Mouse (Mus musculus) embryonic fibroblast, embryonic 13.5 days (primary cell): ENCODE measurements around the gene Celf1. TPM values are rescaled to one million over a fixed set of nuclear protein-coding genes. Genes with fewer than 3 reads are reported as not detected.
A peak's percentile ranks its signal among the peaks of the same experiment; 100 is the strongest.

Source experiments
- H3K27ac ChIP-seq: 2 replicates; pipeline ENCODE4 v1.5.1; 2012; ENCODE audit warnings: low read length, control low read depth, inconsistent platforms; ENCODE audit not compliant: insufficient read depth
- H3K4me1 ChIP-seq: 2 replicates; pipeline ENCODE4 v1.6.1; 2011; ENCODE audit warnings: low read length; ENCODE audit not compliant: control insufficient read depth, insufficient read depth
- H3K4me3 ChIP-seq: 2 replicates; pipeline ENCODE4 v1.5.1; 2011; ENCODE audit warnings: mild to moderate bottlenecking, control low read depth, low read length; ENCODE audit not compliant: insufficient read depth
- CTCF ChIP-seq: IDR thresholded peaks from 2 replicates; pipeline ENCODE4 v1.5.1; 2011; ENCODE audit warnings: mild to moderate bottlenecking, control low read depth, low read length, moderate library complexity, borderline replicate concordance; ENCODE audit not compliant: insufficient read depth
- POLR2A ChIP-seq: IDR thresholded peaks from 2 replicates; pipeline ENCODE4 v1.6.1; 2011; ENCODE audit warnings: low read depth, mild to moderate bottlenecking, control low read depth, low read length, moderate library complexity
- polyA plus RNA-seq: library from polyadenylated mRNA; stranded (reverse); fragments of >200 nt; gene quantifications from 2 replicates; pipeline ENCODE4 v1.2.4, GENCODE M21; 2011; ENCODE audit warnings: low read depth; ENCODE audit not compliant: missing spikeins, insufficient read length

Gene Celf1
- polyA plus RNA-seq, 1 experiment, result 90.6 TPM

DNA sequence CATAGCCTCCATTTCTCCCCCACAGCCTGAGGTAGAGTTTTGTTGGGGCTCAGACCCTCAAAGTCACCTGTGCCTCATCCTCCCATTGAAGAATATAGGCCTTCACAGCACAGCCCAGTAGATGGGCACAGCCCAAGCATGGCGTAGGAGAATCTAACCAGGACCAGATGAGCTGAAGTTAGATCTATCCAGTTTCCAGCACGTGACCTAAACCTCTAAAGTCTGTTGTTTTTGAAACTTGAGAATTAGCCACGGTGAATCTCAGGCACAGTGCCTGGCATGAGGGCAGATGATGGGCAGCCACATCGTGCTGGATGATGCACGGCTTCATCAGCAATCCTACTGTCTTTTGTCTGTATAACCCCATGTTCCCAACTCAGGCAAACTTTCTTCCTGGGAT, 118.3 kb downstream of the Celf1 start:
- Histone ChIP-seq H3K4me1 (peaks cover 22% of the 10 kb centered on the region), H3K4me3 (no peak overlapping the region), H3K27ac (no peak overlapping the region)
- TF ChIP-seq CTCF, result no peak
- TF ChIP-seq POLR2A, result no peak

DNA sequence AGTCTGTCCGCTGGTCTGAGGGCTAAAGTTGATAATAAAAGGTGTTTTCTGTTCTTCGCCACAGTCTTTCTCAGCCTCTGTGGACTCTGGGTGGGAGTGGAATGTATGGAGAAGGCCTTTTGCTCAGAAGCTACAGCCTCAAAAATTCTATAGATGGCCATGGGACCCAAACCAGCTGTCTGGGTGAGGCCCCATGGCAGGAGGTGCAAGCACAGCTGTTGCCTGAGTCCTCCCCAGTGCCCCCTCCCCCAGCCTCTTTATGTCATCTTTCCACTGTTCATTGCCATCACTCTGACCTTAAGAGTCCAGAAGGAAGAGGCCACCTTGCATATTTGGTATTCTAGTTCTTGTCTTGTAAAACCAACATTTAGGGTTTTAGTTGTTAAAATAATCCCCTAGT, 119.2 kb downstream of the Celf1 start:
- no peak for TF ChIP-seq CTCF
- no peak for TF ChIP-seq POLR2A
- peaks cover 22% of the 10 kb centered on the region for H3K4me1 ChIP-seq
- H3K4me3 ChIP-seq, result no peak overlapping the region
- no peak overlapping the region for H3K27ac ChIP-seq

DNA sequence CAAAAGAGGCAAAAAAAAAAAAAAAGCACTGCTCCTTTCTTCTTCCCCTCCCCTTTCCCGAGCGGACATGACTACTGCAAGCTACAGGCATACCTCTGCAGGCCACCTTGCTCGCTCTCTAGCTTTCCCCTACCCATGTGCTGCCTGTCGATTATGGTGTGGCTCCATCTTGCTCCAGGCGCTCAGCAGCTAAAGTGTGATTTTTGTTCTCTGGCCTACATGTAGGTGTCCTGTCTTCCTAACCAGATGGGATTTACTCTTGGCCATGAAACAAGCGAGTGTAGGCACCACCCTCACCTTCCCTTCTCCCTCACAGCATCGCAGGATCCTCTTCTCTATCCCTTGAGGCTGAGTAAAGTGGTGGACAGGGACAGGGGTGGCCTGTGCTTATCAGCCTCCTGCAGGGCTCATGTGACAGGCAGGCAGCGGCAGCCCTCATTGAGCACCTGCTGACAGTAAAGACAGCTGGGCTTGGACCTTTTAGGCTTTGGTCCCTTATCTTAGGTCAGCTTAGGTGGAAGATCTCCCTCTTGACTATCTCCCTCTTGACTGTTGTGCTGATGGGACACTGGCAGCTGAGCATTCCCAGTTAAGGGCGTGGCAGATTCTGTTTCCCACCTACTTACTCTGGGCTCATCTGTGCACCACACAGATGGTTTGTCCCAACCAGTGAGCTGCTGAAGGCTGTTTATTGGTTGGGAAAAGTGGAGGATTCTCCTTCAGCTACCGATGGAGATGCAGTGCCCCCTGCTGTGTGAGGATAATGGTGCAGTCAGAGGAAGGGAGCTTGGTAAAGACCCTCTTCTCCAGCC, 120.6 kb downstream of the Celf1 start:
- Histone ChIP-seq H3K4me3 (no peak overlapping the region), H3K4me1 (peaks cover 18% of the 10 kb centered on the region), H3K27ac (peak overlapping the region; percentile 82)
- peak; percentile 49; the same call in 1 of the 2 replicates for TF ChIP-seq POLR2A
- peak; percentile 39; the same call in 1 of the 2 replicates for TF ChIP-seq CTCF

DNA sequence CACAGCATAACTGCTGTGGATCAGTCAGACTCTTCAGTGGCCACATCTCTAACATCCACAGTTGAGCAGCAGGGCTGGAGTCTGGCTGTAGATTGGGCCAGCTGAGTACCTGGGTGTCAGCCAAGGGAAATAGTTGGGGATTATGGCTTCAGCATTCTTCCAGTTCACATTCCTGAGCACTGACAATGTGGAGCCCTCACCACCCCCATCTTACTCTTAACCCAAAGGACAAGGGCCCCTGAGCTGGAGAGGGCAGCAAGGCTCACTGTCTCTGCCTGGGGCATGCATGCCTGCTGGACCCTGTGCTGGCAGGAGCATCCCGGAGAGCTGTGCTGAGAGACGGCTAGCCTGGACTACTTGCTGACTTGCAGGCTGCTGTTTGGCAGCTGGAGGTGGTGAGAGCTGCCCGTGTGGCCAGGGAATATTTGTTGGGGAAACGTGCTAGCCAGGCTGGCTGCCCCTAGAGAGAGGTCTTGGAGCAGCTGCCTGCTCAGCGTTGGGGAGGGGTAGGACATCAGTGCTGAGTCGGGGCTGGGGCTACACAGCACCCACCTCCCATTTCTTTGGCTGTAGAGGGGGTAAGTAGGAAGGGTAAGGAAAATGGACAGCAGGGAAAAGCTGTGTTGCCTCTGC, 121.8 kb downstream of the Celf1 start:
- Histone ChIP-seq H3K27ac (peak overlapping the region; percentile 82), H3K4me3 (no peak overlapping the region), H3K4me1 (peaks cover 18% of the 10 kb centered on the region)
- 0 out of 2 replicates have a peak, but pooled peaks have one; percentile 31 for TF ChIP-seq POLR2A
- no peak for TF ChIP-seq CTCF

DNA sequence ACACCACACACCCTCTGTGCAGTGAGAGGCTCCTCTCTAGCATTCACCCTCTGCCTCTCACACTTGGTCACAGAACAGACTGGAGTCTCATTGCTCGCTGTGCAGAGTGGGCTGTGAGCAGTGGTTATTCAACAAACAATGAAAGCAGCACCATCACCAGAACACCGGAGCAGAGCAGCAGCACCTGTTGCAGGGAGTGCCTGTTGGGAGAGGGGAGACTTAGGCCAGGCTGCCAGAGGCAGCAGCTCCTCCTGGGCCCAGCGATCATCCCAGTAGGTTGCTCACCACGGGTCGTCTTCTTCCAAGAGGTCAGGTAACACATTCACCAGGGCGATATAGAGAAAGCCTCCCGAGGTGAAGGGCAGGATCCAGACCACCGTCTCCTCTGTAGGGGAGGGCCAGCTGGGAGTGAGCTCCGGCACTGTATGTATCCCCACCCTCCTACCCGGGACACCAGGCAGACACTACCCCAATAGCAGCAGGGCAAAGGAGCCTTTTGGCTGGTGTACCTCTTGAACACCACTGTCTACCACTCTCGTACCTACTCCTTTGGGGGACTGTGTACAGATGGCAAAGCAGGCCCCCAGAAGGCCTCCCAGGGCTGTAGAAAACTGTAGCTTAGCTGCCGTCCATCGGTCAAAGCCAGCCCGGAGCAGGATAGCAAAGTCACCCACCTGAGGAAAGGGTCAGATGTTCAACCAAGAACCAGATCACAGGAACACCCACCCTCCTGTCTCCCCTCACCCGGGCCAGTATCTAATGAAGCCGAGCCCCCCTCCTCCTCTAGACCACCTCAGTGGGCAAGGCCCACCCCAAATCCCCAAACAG, 122.8 kb downstream of the Celf1 start:
- Histone ChIP-seq H3K4me3 (no peak overlapping the region), H3K4me1 (peaks cover 18% of the 10 kb centered on the region), H3K27ac (peak overlapping the region; percentile 75)
- TF ChIP-seq CTCF (no peak), POLR2A (no peak)

DNA sequence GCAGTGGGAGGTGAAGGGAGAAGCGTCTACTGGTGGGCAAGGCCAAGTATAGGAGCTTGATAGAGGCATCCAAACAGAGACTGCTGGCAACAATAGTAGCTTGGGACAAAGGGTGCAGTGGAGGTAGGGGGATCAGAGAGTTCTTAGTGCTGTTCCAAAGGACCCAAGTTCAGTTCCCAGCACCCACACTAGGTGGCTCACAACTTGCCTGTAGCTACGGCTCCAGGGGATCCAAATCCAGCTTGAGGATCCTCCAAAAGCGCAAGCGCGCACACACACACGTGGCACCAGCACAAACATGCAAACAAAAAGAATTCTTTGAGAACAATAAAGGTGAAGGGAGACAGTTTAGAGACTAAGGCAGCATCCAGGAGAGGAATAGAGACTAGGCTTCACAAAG, 124.0 kb downstream of the Celf1 start:
- Histone ChIP-seq H3K4me3 (no peak overlapping the region), H3K4me1 (peaks cover 18% of the 10 kb centered on the region), H3K27ac (no peak overlapping the region)
- no peak; the same call in 1 of the 2 replicates for TF ChIP-seq POLR2A
- no peak for TF ChIP-seq CTCF

DNA sequence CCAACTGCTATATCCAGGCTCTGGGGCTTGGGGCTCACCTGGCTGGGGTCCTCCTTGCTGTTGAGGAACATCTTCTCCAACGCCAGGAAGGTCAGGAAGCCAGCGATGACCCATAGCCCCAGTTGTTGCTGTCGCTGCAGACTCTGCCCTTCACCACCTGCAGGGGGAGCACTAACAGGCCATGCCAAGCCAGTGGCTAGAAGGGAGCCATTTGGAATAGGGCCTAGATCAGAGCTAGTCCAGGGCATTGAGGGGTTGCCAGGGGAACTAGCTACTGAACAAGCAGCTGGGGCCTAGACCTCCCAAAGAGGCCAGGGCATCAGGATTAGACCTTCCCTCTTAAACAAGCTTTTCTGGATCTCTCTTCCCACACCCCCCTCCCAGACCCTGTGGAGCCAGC, 125.4 kb downstream of the Celf1 start:
- no peak; the same call in 1 of the 2 replicates for TF ChIP-seq POLR2A
- TF ChIP-seq CTCF, result peak; percentile 61; the same call in 1 of the 2 replicates
- Histone ChIP-seq H3K4me3 (no peak overlapping the region), H3K4me1 (peaks cover 18% of the 10 kb centered on the region), H3K27ac (no peak overlapping the region)

DNA sequence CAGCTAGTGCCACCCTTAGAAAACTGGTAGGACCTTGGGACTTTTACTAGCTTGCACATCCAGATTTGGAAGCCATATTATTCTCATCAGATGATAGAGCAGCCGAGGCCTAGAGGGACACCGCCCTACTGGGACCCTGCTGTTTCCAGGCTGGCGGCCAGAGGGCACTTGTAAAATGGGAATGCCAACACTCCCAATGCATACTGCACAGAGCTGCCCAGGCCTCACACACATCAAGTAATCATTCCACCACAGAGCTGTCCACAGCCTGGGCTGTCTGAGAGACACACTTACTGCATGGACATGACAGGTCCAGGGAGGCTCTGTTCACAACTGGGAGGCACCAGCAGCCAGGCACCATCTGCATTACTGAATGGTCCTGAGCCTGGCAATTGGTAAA, 126.3 kb downstream of the Celf1 start:
- H3K27ac ChIP-seq, result no peak overlapping the region
- H3K4me1 ChIP-seq, result peaks cover 10% of the 10 kb centered on the region
- H3K4me3 ChIP-seq, result no peak overlapping the region
- TF ChIP-seq POLR2A (peak; percentile 44; the same call in 1 of the 2 replicates), CTCF (no peak)

DNA sequence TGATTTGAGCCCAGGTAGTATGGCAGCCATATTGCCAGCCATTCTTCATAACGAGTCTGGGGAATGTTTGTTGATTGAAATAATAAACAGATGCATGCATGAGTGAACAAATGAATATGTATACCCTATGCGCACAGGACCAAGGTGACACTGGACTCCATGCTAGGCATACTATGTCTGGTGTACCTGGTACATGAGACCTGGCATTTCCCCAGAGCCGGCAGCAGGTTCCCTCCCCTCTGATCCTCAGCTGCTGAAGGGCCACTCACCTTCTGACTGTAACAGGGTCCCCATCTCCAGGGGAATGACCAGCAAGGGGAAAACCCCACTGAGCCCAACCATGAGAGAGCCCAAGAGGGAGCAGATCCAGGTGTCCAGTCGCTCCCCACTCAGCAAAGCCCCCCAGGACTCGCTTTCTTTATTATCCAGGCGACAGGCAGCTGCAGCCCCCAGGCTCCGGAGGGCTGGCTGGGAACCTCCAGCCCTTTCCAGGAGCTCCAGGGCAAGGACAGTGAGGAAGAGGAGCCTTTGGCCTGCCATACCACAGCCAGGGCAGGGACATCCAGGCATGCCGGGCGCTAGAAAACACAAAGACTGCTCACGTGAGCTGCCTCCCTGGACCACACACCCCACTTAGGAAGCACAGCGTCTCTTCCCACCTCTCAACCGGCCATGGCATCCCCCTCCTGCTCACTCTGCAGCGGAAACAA, 128.1 kb downstream of the Celf1 start:
- H3K4me1 ChIP-seq, result no peaks in the 10 kb centered on the region
- peak overlapping the region; percentile 80 for H3K4me3 ChIP-seq
- TF ChIP-seq CTCF, result no peak
- TF ChIP-seq POLR2A, result no peak; the same call in 1 of the 2 replicates
- H3K27ac ChIP-seq, result peak overlapping the region; percentile 95
